Mouse (Mus musculus) liver, embryonic 14.5 days (tissue): ENCODE measurements around the gene B9d1.

Experiments used
- CTCF ChIP-seq: IDR thresholded peaks from 2 replicates; pipeline ENCODE4 v1.5.1; 2016; ENCODE audit warnings: antibody characterized with exemption, low read depth, control low read depth
- EP300 ChIP-seq: IDR thresholded peaks from 2 replicates; pipeline ENCODE4 v1.6.1; 2016; ENCODE audit warnings: antibody characterized with exemption, low read depth

DNA sequence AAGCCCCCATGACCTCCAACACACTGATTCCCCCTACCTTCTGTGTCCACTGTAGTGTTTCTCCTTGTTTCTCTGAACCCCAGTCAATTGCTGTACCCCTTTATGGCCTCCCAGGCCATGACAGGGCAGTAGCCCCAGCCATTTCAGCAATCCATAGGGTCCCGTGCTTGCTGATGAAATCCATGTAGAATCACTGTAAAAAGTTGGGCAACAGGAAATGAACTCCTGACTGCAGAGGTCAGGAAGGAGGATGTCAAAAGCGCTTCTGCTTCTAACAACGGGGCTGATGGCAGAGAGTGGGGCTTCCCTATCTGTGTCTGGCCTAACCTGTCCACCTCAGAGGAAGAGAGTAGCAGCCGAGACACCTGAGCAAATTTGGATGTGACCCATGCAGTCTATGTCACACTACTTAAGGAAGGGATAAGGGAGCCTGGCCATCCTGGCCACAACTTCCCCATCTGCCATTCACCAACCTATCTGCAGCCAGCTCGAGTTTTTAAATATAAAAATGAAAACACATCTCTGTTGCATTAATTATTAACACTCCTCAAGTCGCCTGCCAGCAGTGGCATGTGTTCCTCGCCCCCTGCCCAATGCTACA lies 35.5 kb upstream of the B9d1 start:
- TF ChIP-seq EP300 (no peak), CTCF (no peak)
